Mouse (Mus musculus) lung, embryonic 15.5 days (tissue): ENCODE measurements around the gene Erc1. TPM values are rescaled to one million over a fixed set of nuclear protein-coding genes. Genes with fewer than 3 reads are reported as not detected.
"Not testable (repeated sequence)": the region's sequence is repeated elsewhere in the genome, so short reads cannot be mapped to it uniquely, and the experiment has no call there.

ENCODE experiments used
- ATAC-seq: fragments of 200-750 bp; cut with Nextera tagmentation; 2 replicates; pipeline ENCODE4 v1.8.0; 2017; ENCODE audit warnings: moderate number of reproducible peaks, borderline replicate concordance; ENCODE audit not compliant: low FRiP score, low TSS enrichment; ENCODE audit errors: extremely low read depth
- H3K27ac ChIP-seq: fragments of 300-500 bp; sonication (generic); 2 replicates; pipeline ENCODE4 v1.5.1; 2015; ENCODE audit warnings: moderate library complexity, mild to moderate bottlenecking, inconsistent platforms
- H3K27me3 ChIP-seq: fragments of 300-500 bp; sonication (generic); 2 replicates; pipeline ENCODE4 v1.6.1; 2015; ENCODE audit warnings: inconsistent platforms
- H3K36me3 ChIP-seq: fragments of 300-500 bp; sonication (generic); 2 replicates; pipeline ENCODE4 v1.6.1; 2015; ENCODE audit warnings: inconsistent platforms
- H3K4me1 ChIP-seq: fragments of 300-500 bp; sonication (generic); 2 replicates; pipeline ENCODE4 v1.6.1; 2015; ENCODE audit warnings: inconsistent platforms
- H3K4me2 ChIP-seq: fragments of 300-500 bp; sonication (generic); 2 replicates; pipeline ENCODE4 v1.6.1; 2015; ENCODE audit warnings: inconsistent platforms, mild to moderate bottlenecking, moderate library complexity
- H3K4me3 ChIP-seq: fragments of 300-500 bp; sonication (generic); 2 replicates; pipeline ENCODE4 v1.5.1; 2015; ENCODE audit warnings: mild to moderate bottlenecking, inconsistent platforms
- H3K9ac ChIP-seq: fragments of 300-500 bp; sonication (generic); 2 replicates; pipeline ENCODE4 v1.6.1; 2015; ENCODE audit warnings: inconsistent platforms
- H3K9me3 ChIP-seq: fragments of 300-500 bp; sonication (generic); 2 replicates; pipeline ENCODE4 v1.6.1; 2016; ENCODE audit warnings: inconsistent platforms
- WGBS: fragments of 180-500 bp; shearing (Covaris S2); methylation state at CpG from one replicate; pipeline ENCODE4 v1.1.7; 2015; 5-methylcytosine and 5-hydroxymethylcytosine counted together
- polyA plus RNA-seq: library from polyadenylated mRNA; unstranded; fragments of >200 nt; fragmentation: Nextera tagmentation; extraction: Ambion mirVana; gene quantifications from 2 replicates; pipeline ENCODE4 v1.2.1, GENCODE M21; 2015

Erc1 gene
- polyA plus RNA-seq, 1 experiment from 2014 or later, result 19.6 TPM

- Histone ChIP-seq H3K36me3 (no peaks in the 10 kb centered on the region; the same call in 1 of the 2 replicates), H3K27ac (no peak overlapping the region), H3K4me1 (no peaks in the 10 kb centered on the region), H3K27me3 (no peaks in the 10 kb centered on the region), H3K9me3 (no peaks in the 10 kb centered on the region), H3K4me2 (no peak overlapping the region), H3K4me3 (no peak overlapping the region), H3K9ac (no peak overlapping the region)
- ATAC-seq, result no peak
Observed at GRCm38 (mm10) chr6:119686470-119686869, 161.5 kb downstream of the Erc1 start.

GRCm38 (mm10) chr6:119680746-119681145 lies 167.2 kb downstream of the Erc1 start:
- 81% methylated on average over 2 of the region's 2 CpGs for WGBS
- no peak overlapping the region for H3K4me2 ChIP-seq
- no peaks in the 10 kb centered on the region; the same call in 1 of the 2 replicates for H3K36me3 ChIP-seq
- no peak for ATAC-seq
- no peaks in the 10 kb centered on the region for H3K4me1 ChIP-seq
- no peaks in the 10 kb centered on the region for H3K27me3 ChIP-seq
- no peaks in the 10 kb centered on the region for H3K9me3 ChIP-seq
- no peak overlapping the region for H3K27ac ChIP-seq
- no peak overlapping the region for H3K4me3 ChIP-seq
- no peak overlapping the region for H3K9ac ChIP-seq

GRCm38 (mm10) chr6:119674811-119675209 lies 173.2 kb downstream of the Erc1 start:
- H3K27me3 ChIP-seq, result no peaks in the 10 kb centered on the region
- no peaks in the 10 kb centered on the region for H3K36me3 ChIP-seq
- no peaks in the 10 kb centered on the region for H3K9me3 ChIP-seq
- H3K27ac ChIP-seq, result no peak overlapping the region
- no peak overlapping the region for H3K4me3 ChIP-seq
- no peak overlapping the region for H3K4me2 ChIP-seq
- WGBS, result 97% methylated on average over 7 of the region's 7 CpGs
- no peak for ATAC-seq
- no peaks in the 10 kb centered on the region for H3K4me1 ChIP-seq
- no peak overlapping the region for H3K9ac ChIP-seq

GRCm38 (mm10) chr6:119674201-119674810 lies 173.7 kb downstream of the Erc1 start:
- H3K27me3 ChIP-seq, result no peaks in the 10 kb centered on the region
- H3K4me3 ChIP-seq, result no peak overlapping the region
- 78% methylated on average over 5 of the region's 5 CpGs for WGBS
- no peak overlapping the region for H3K4me2 ChIP-seq
- no peak overlapping the region for H3K27ac ChIP-seq
- H3K9me3 ChIP-seq, result no peaks in the 10 kb centered on the region
- no peak overlapping the region for H3K9ac ChIP-seq
- H3K36me3 ChIP-seq, result no peaks in the 10 kb centered on the region
- ATAC-seq, result no peak
- no peaks in the 10 kb centered on the region for H3K4me1 ChIP-seq

GRCm38 (mm10) chr6:119669746-119670145 lies 178.2 kb downstream of the Erc1 start:
- no peak overlapping the region for H3K4me3 ChIP-seq
- H3K4me2 ChIP-seq, result no peak overlapping the region
- no peaks in the 10 kb centered on the region for H3K9me3 ChIP-seq
- no peak overlapping the region for H3K9ac ChIP-seq
- 32% methylated on average over 3 of the region's 3 CpGs for WGBS
- H3K27me3 ChIP-seq, result no peaks in the 10 kb centered on the region
- H3K4me1 ChIP-seq, result no peaks in the 10 kb centered on the region
- H3K27ac ChIP-seq, result no peak overlapping the region
- no peaks in the 10 kb centered on the region for H3K36me3 ChIP-seq
- ATAC-seq, result no peak

GRCm38 (mm10) chr6:119662936-119663335 lies 185.0 kb downstream of the Erc1 start:
- no peak overlapping the region for H3K4me3 ChIP-seq
- H3K36me3 ChIP-seq, result no peaks in the 10 kb centered on the region
- 47% methylated on average over 2 of the region's 2 CpGs for WGBS
- no peak overlapping the region for H3K9ac ChIP-seq
- H3K4me2 ChIP-seq, result no peak overlapping the region
- H3K27ac ChIP-seq, result no peak overlapping the region
- no peaks in the 10 kb centered on the region for H3K9me3 ChIP-seq
- ATAC-seq, result no peak
- H3K27me3 ChIP-seq, result no peaks in the 10 kb centered on the region
- H3K4me1 ChIP-seq, result no peaks in the 10 kb centered on the region

GRCm38 (mm10) chr6:119661081-119661493 lies 186.9 kb downstream of the Erc1 start:
- no peak overlapping the region for H3K4me3 ChIP-seq
- H3K9ac ChIP-seq, result no peak overlapping the region
- H3K9me3 ChIP-seq, result no peaks in the 10 kb centered on the region
- ATAC-seq, result no peak
- 51% methylated on average over 3 of the region's 3 CpGs for WGBS
- no peaks in the 10 kb centered on the region for H3K27me3 ChIP-seq
- no peaks in the 10 kb centered on the region for H3K36me3 ChIP-seq
- no peak overlapping the region for H3K4me2 ChIP-seq
- H3K27ac ChIP-seq, result no peak overlapping the region
- no peaks in the 10 kb centered on the region for H3K4me1 ChIP-seq

GRCm38 (mm10) chr6:119658441-119658840 lies 189.5 kb downstream of the Erc1 start:
- H3K27me3 ChIP-seq, result no peaks in the 10 kb centered on the region
- H3K27ac ChIP-seq, result no peak overlapping the region
- no peak overlapping the region for H3K9ac ChIP-seq
- no peaks in the 10 kb centered on the region for H3K36me3 ChIP-seq
- no peak overlapping the region for H3K4me3 ChIP-seq
- no peak overlapping the region for H3K4me2 ChIP-seq
- no peak for ATAC-seq
- no peaks in the 10 kb centered on the region for H3K4me1 ChIP-seq
- 91% methylated on average over 2 of the region's 2 CpGs for WGBS
- no peaks in the 10 kb centered on the region for H3K9me3 ChIP-seq

- ATAC-seq, result no peak
- no peaks in the 10 kb centered on the region for H3K27me3 ChIP-seq
- no peak overlapping the region for H3K4me2 ChIP-seq
- H3K9ac ChIP-seq, result no peak overlapping the region
- no peaks in the 10 kb centered on the region for H3K9me3 ChIP-seq
- no peaks in the 10 kb centered on the region for H3K36me3 ChIP-seq
- 85% methylated on average over 7 of the region's 7 CpGs for WGBS
- no peak overlapping the region for H3K27ac ChIP-seq
- H3K4me3 ChIP-seq, result no peak overlapping the region
- H3K4me1 ChIP-seq, result no peaks in the 10 kb centered on the region
Observed at GRCm38 (mm10) chr6:119657418-119658178, 190.4 kb downstream of the Erc1 start.

GRCm38 (mm10) chr6:119654777-119655176 lies 193.2 kb downstream of the Erc1 start:
- ATAC-seq, H3K36me3 ChIP-seq, H3K27ac ChIP-seq, H3K9me3 ChIP-seq, H3K4me2 ChIP-seq, H3K27me3 ChIP-seq, H3K4me1 ChIP-seq, H3K9ac ChIP-seq, H3K4me3 ChIP-seq: not testable (repeated sequence)
- WGBS, result 87% methylated on average over 2 of the region's 2 CpGs

- no peak for ATAC-seq
- Histone ChIP-seq H3K9ac (no peak overlapping the region), H3K36me3 (no peaks in the 10 kb centered on the region), H3K27ac (no peak overlapping the region), H3K9me3 (no peaks in the 10 kb centered on the region), H3K4me3 (no peak overlapping the region), H3K4me2 (no peak overlapping the region), H3K27me3 (no peaks in the 10 kb centered on the region), H3K4me1 (no peaks in the 10 kb centered on the region)
- WGBS, result 29% methylated on average over 14 of the region's 14 CpGs
Observed at GRCm38 (mm10) chr6:119643880-119644460, 204.0 kb downstream of the Erc1 start.

GRCm38 (mm10) chr6:119643178-119643728 lies 204.7 kb downstream of the Erc1 start:
- H3K4me2 ChIP-seq, result no peak overlapping the region
- no peaks in the 10 kb centered on the region for H3K9me3 ChIP-seq
- no peak overlapping the region for H3K9ac ChIP-seq
- no peak overlapping the region for H3K4me3 ChIP-seq
- H3K27ac ChIP-seq, result no peak overlapping the region
- 63% methylated on average over 6 of the region's 7 CpGs for WGBS
- H3K36me3 ChIP-seq, result no peaks in the 10 kb centered on the region
- no peaks in the 10 kb centered on the region for H3K27me3 ChIP-seq
- no peaks in the 10 kb centered on the region for H3K4me1 ChIP-seq
- no peak for ATAC-seq
